Mouse (Mus musculus) liver, embryonic 13.5 days (tissue): ENCODE measurements around the gene Rrp1. TPM values are rescaled to one million over a fixed set of nuclear protein-coding genes. Genes with fewer than 3 reads are reported as not detected.
"Not testable (repeated sequence)": the region's sequence is repeated elsewhere in the genome, so short reads cannot be mapped to it uniquely, and the experiment has no call there.

Experiments
- ATAC-seq: fragments of 200-750 bp; cut with Nextera tagmentation; 2 replicates; pipeline ENCODE4 v1.8.0; 2017; ENCODE audit warnings: low read depth, mild to moderate bottlenecking, moderate number of reproducible peaks, moderate library complexity
- DNase-seq: peaks from one replicate; pipeline ENCODE4 v3.0.0; 2022
- H3K27ac ChIP-seq: fragments of 300-500 bp; sonication (generic); 2 replicates; pipeline ENCODE4 v1.5.1; 2015; ENCODE audit warnings: moderate library complexity, mild to moderate bottlenecking, inconsistent platforms
- H3K27me3 ChIP-seq: fragments of 300-500 bp; sonication (generic); 2 replicates; pipeline ENCODE4 v1.6.1; 2015; ENCODE audit warnings: mild to moderate bottlenecking, inconsistent platforms
- H3K36me3 ChIP-seq: fragments of 300-500 bp; sonication (generic); 2 replicates; pipeline ENCODE4 v1.6.1; 2015; ENCODE audit warnings: mild to moderate bottlenecking, inconsistent platforms
- H3K4me1 ChIP-seq: fragments of 300-500 bp; sonication (generic); replicated peaks from 2 replicates; pipeline ENCODE4 v1.6.1; 2015; ENCODE audit warnings: inconsistent platforms
- H3K4me2 ChIP-seq: fragments of 300-500 bp; sonication (generic); 2 replicates; pipeline ENCODE4 v1.6.1; 2015; ENCODE audit warnings: inconsistent platforms, mild to moderate bottlenecking, moderate library complexity
- H3K4me3 ChIP-seq: fragments of 300-500 bp; sonication (generic); replicated peaks from 2 replicates; pipeline ENCODE4 v1.5.1; 2015; ENCODE audit warnings: mild to moderate bottlenecking, inconsistent platforms
- H3K9ac ChIP-seq: fragments of 300-500 bp; sonication (generic); 2 replicates; pipeline ENCODE4 v1.6.1; 2015; ENCODE audit warnings: mild to moderate bottlenecking, inconsistent platforms
- H3K9me3 ChIP-seq: fragments of 300-500 bp; sonication (generic); replicated peaks from 2 replicates; pipeline ENCODE4 v1.6.1; 2016; ENCODE audit warnings: inconsistent platforms
- WGBS: fragments of 180-500 bp; shearing (Covaris S2); methylation state at CpG from one replicate; pipeline ENCODE4 v1.1.7; 2015; ENCODE audit not compliant: insufficient replicate concordance; 5-methylcytosine and 5-hydroxymethylcytosine counted together
- polyA plus RNA-seq: library from polyadenylated mRNA; unstranded; fragments of >200 nt; fragmentation: Nextera tagmentation; extraction: Ambion mirVana; gene quantifications from 2 replicates; pipeline ENCODE4 v1.2.1, GENCODE M21; 2015

Gene Rrp1
- polyA plus RNA-seq, 1 experiment from 2014 or later, result 160 TPM

GRCm38 (mm10) chr10:78422614-78423013 lies 9.8 kb upstream of the Rrp1 start:
- H3K4me2 ChIP-seq, result no peak overlapping the region
- peaks cover 31% of the 10 kb centered on the region for H3K4me1 ChIP-seq
- H3K9ac ChIP-seq, result no peak overlapping the region
- no peaks in the 10 kb centered on the region for H3K9me3 ChIP-seq
- no peak overlapping the region for H3K4me3 ChIP-seq
- peaks cover 7% of the 10 kb centered on the region for H3K36me3 ChIP-seq
- no peak for DNase-seq
- 59% methylated on average over 3 of the region's 3 CpGs for WGBS
- ATAC-seq, result no peak
- no peaks in the 10 kb centered on the region for H3K27me3 ChIP-seq
- no peak overlapping the region for H3K27ac ChIP-seq

DNA sequence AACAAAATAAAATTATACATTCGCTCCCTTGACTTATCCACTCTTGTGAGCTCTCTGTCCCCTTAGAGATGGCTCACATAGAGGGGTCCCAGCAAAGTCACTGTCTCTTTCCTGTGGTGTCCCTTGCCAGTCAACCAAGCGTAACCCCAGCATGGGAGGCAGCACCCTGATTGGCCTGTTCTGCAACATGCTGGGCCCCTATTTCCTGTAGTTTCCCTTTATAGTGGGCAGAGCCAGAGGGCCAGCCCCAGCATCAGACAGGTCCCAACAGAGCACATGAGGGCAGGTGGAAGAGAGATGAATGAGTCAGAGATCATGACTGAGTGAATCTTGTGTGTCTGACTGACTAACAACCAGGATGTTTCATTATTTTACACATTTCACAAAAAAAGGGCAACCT lies 8.1 kb upstream of the Rrp1 start:
- H3K27ac ChIP-seq, result no peak overlapping the region

GRCm38 (mm10) chr10:78418791-78419190 lies 5.9 kb upstream of the Rrp1 start:
- ATAC-seq (no peak), DNase-seq (no peak)

More for the DNA sequence above, 8.1 kb upstream of the Rrp1 start:
- DNase-seq, result no peak
- no peaks in the 10 kb centered on the region for H3K9me3 ChIP-seq
- no peaks in the 10 kb centered on the region for H3K27me3 ChIP-seq
- no peak overlapping the region for H3K4me3 ChIP-seq
- no peak for ATAC-seq
- peaks cover 18% of the 10 kb centered on the region for H3K4me1 ChIP-seq
- no peak overlapping the region for H3K9ac ChIP-seq
- no peaks in the 10 kb centered on the region for H3K36me3 ChIP-seq
- 76% methylated on average over 2 of the region's 2 CpGs for WGBS
- no peak overlapping the region for H3K4me2 ChIP-seq

GRCm38 (mm10) chr10:78417888-78418287 lies 5.0 kb upstream of the Rrp1 start:
- WGBS, result 56% methylated on average over 5 of the region's 5 CpGs
- no peak for DNase-seq
- H3K9me3 ChIP-seq, result no peaks in the 10 kb centered on the region

More at GRCm38 (mm10) chr10:78418791-78419190, 5.9 kb upstream of the Rrp1 start:
- Histone ChIP-seq H3K27ac (no peak overlapping the region), H3K4me3 (no peak overlapping the region), H3K36me3 (no peaks in the 10 kb centered on the region), H3K9ac (no peak overlapping the region), H3K9me3 (no peaks in the 10 kb centered on the region), H3K4me1 (peaks cover 5% of the 10 kb centered on the region; the same call in 1 of the 2 replicates), H3K4me2 (no peak overlapping the region), H3K27me3 (no peaks in the 10 kb centered on the region)
- 67% methylated on average over 2 of the region's 2 CpGs for WGBS

DNA sequence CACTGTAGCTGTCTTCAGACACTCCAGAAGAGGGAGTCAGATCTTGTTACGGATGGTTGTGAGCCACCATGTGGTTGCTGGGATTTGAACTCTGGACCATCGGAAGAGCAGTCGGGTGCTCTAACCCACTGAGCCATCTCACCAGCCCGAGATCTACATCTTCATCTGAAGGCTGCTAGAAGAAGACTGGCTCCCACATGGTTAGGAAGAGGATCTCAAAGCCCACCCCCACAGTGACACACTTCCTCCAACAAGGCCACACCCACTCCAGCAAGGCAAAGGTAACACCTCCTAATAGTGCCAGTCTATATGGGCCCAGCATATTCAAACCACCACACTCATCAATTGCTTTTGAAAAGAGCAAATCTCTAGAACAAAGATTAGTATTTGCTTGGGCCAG lies 2.1 kb upstream of the Rrp1 start:
- not testable (repeated sequence) for H3K9ac ChIP-seq, H3K27me3 ChIP-seq, H3K27ac ChIP-seq, DNase-seq, ATAC-seq, H3K4me3 ChIP-seq, H3K9me3 ChIP-seq, H3K4me2 ChIP-seq
- 80% methylated on average over 4 of the region's 4 CpGs for WGBS
- Histone ChIP-seq H3K36me3 (peaks cover 14% of the 10 kb centered on the region), H3K4me1 (peaks cover 19% of the 10 kb centered on the region)

More at GRCm38 (mm10) chr10:78417888-78418287, 5.0 kb upstream of the Rrp1 start:
- H3K9ac ChIP-seq, result no peak overlapping the region
- no peak for ATAC-seq
- no peak overlapping the region for H3K27ac ChIP-seq
- H3K4me1 ChIP-seq, result peaks cover 10% of the 10 kb centered on the region; the same call in 1 of the 2 replicates
- H3K4me3 ChIP-seq, result no peak overlapping the region
- H3K4me2 ChIP-seq, result no peak overlapping the region
- no peaks in the 10 kb centered on the region for H3K36me3 ChIP-seq
- H3K27me3 ChIP-seq, result no peaks in the 10 kb centered on the region

DNA sequence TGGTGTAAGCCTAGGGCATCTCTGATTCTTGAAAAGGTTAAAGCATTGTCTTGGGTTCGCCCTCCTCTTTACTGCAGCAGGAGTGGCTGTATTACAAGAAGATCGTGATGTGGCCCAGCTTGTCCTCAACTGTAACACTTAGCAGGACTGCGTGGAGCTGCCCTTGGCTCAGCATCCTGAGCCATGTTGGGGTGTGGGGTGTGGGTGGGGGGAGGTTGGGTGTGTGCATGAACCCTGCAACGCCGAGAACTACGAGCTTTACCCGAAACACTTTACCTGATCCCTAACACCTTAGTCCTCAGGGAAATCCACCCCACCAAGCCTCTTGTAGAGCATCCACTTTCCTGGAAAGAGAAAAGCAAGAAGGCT lies 293 bp upstream of the Rrp1 start:
- Histone ChIP-seq H3K9ac (no peak overlapping the region), H3K4me1 (peaks cover 23% of the 10 kb centered on the region), H3K36me3 (peaks cover 32% of the 10 kb centered on the region), H3K27ac (no peak overlapping the region), H3K4me2 (peak overlapping the region; percentile 83), H3K9me3 (no peaks in the 10 kb centered on the region), H3K27me3 (no peaks in the 10 kb centered on the region), H3K4me3 (peak overlapping the region; percentile 79)
- WGBS, result 45% methylated on average over 7 of the region's 7 CpGs
- ATAC-seq (no peak), DNase-seq (no peak)

GRCm38 (mm10) chr10:78411851-78412250 lies 992 bp downstream of the Rrp1 start:
- Histone ChIP-seq H3K9ac (peak overlapping the region; percentile 84), H3K27ac (peak overlapping the region; percentile 3; the same call in 1 of the 2 replicates), H3K9me3 (no peaks in the 10 kb centered on the region), H3K4me3 (peak overlapping the region; percentile 79), H3K36me3 (peaks cover 43% of the 10 kb centered on the region), H3K4me1 (peaks cover 33% of the 10 kb centered on the region), H3K27me3 (no peaks in the 10 kb centered on the region), H3K4me2 (peak overlapping the region; percentile 83)
- DNase-seq, result no peak
- 13% methylated on average over 8 of the region's 8 CpGs for WGBS
- no peak for ATAC-seq

GRCm38 (mm10) chr10:78409035-78409788 lies 3.6 kb downstream of the Rrp1 start:
- H3K4me2 ChIP-seq, result no peak overlapping the region
- no peak overlapping the region for H3K27ac ChIP-seq
- no peak overlapping the region for H3K4me3 ChIP-seq
- H3K36me3 ChIP-seq, result peaks cover 67% of the 10 kb centered on the region
- no peaks in the 10 kb centered on the region for H3K27me3 ChIP-seq
- no peak overlapping the region for H3K9ac ChIP-seq
- 80% methylated on average over 9 of the region's 9 CpGs for WGBS
- peaks cover 37% of the 10 kb centered on the region for H3K4me1 ChIP-seq
- DNase-seq (no peak), ATAC-seq (no peak)
- H3K9me3 ChIP-seq, result no peaks in the 10 kb centered on the region

GRCm38 (mm10) chr10:78407132-78407531 lies 5.7 kb downstream of the Rrp1 start:
- H3K4me3 ChIP-seq, result no peak overlapping the region
- no peaks in the 10 kb centered on the region for H3K9me3 ChIP-seq
- H3K27ac ChIP-seq, result no peak overlapping the region
- WGBS, result 23% methylated on average over 4 of the region's 4 CpGs
- peaks cover 88% of the 10 kb centered on the region for H3K36me3 ChIP-seq
- H3K4me1 ChIP-seq, result peaks cover 32% of the 10 kb centered on the region
- no peak overlapping the region for H3K9ac ChIP-seq
- no peaks in the 10 kb centered on the region for H3K27me3 ChIP-seq
- DNase-seq (no peak), ATAC-seq (peak; percentile 72)
- no peak overlapping the region for H3K4me2 ChIP-seq

DNA sequence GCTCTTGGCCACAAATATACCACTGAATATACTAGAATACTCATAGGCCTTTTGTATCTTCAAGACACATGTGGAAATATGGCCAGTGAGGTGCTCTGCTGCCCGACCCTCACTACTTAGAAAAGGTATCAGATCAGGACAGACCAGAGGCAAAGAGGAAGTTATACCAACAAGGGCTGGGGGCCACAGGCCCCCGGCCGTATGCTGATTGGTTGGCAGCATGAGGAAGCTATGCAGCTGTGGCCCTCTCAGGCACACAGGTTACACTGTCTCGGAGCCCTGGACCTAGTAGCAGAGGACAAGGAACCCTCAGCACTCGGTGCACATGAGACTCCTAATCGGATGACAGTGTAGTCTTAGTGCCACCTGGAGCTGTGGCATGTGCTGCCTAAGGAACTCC lies 6.7 kb downstream of the Rrp1 start:
- 44% methylated on average over 6 of the region's 6 CpGs for WGBS
- peaks cover 30% of the 10 kb centered on the region for H3K4me1 ChIP-seq
- no peak overlapping the region for H3K9ac ChIP-seq
- H3K27ac ChIP-seq, result no peak overlapping the region
- ATAC-seq (no peak), DNase-seq (no peak)
- H3K27me3 ChIP-seq, result no peaks in the 10 kb centered on the region
- H3K4me3 ChIP-seq, result no peak overlapping the region
- H3K36me3 ChIP-seq, result peaks cover 97% of the 10 kb centered on the region
- no peaks in the 10 kb centered on the region for H3K9me3 ChIP-seq
- H3K4me2 ChIP-seq, result no peak overlapping the region

GRCm38 (mm10) chr10:78402301-78402922 lies 10.4 kb downstream of the Rrp1 start:
- WGBS, result 88% methylated on average over 14 of the region's 14 CpGs
- ATAC-seq (no peak), DNase-seq (no peak)
- H3K4me3 ChIP-seq, result no peak overlapping the region
- H3K27ac ChIP-seq, result no peak overlapping the region
- H3K4me1 ChIP-seq, result peaks cover 45% of the 10 kb centered on the region
- H3K36me3 ChIP-seq, result peaks cover 78% of the 10 kb centered on the region
- no peaks in the 10 kb centered on the region for H3K9me3 ChIP-seq
- H3K4me2 ChIP-seq, result no peak overlapping the region
- H3K27me3 ChIP-seq, result no peaks in the 10 kb centered on the region
- H3K9ac ChIP-seq, result no peak overlapping the region
